Mouse (Mus musculus) stomach, embryonic 15.5 days (tissue): ENCODE results near the gene Zfp410. TPM values are rescaled to one million over a fixed set of nuclear protein-coding genes. Genes with fewer than 3 reads are reported as not detected.

Experiments
- ATAC-seq: fragments of 200-750 bp; cut with Nextera tagmentation; 2 replicates; pipeline ENCODE4 v1.8.0; 2017; ENCODE audit warnings: low read depth, moderate number of reproducible peaks, moderate TSS enrichment; ENCODE audit not compliant: insufficient read depth, low FRiP score
- H3K27ac ChIP-seq: fragments of 300-500 bp; sonication (generic); 2 replicates; pipeline ENCODE4 v1.5.1; 2015; ENCODE audit warnings: mild to moderate bottlenecking, inconsistent platforms
- H3K27me3 ChIP-seq: fragments of 300-500 bp; sonication (generic); replicated peaks from 2 replicates; pipeline ENCODE4 v1.6.1; 2015; ENCODE audit warnings: inconsistent platforms
- H3K36me3 ChIP-seq: fragments of 300-500 bp; sonication (generic); 2 replicates; pipeline ENCODE4 v1.6.1; 2015; ENCODE audit warnings: inconsistent platforms
- H3K4me1 ChIP-seq: fragments of 300-500 bp; sonication (generic); 2 replicates; pipeline ENCODE4 v1.6.1; 2015; ENCODE audit warnings: inconsistent platforms
- H3K4me2 ChIP-seq: fragments of 300-500 bp; sonication (generic); 2 replicates; pipeline ENCODE4 v1.6.1; 2015; ENCODE audit warnings: mild to moderate bottlenecking, inconsistent platforms
- H3K4me3 ChIP-seq: fragments of 300-500 bp; sonication (generic); replicated peaks from 2 replicates; pipeline ENCODE4 v1.5.1; 2015; ENCODE audit warnings: inconsistent platforms
- H3K9ac ChIP-seq: fragments of 300-500 bp; sonication (generic); 2 replicates; pipeline ENCODE4 v1.6.1; 2015; ENCODE audit warnings: inconsistent platforms
- H3K9me3 ChIP-seq: fragments of 300-500 bp; sonication (generic); 2 replicates; pipeline ENCODE4 v1.6.1; 2016; ENCODE audit warnings: inconsistent platforms
- WGBS: fragments of 180-500 bp; shearing (Covaris S2); methylation state at CpG from one replicate; pipeline ENCODE4 v1.1.7; 2015; 5-methylcytosine and 5-hydroxymethylcytosine counted together
- polyA plus RNA-seq: library from polyadenylated mRNA; unstranded; fragments of >200 nt; fragmentation: Nextera tagmentation; extraction: Ambion mirVana; gene quantifications from 2 replicates; pipeline ENCODE4 v1.2.1, GENCODE M21; 2015

The Zfp410 gene
- polyA plus RNA-seq, 1 experiment from 2014 or later = 63.8 TPM

GRCm38 (mm10) chr12:84392681-84393080 is 76.0 kb downstream of the Zfp410 start:
- Histone ChIP-seq H3K27ac (no peak overlapping the region), H3K4me1 (no peaks in the 10 kb centered on the region), H3K36me3 (no peaks in the 10 kb centered on the region), H3K4me3 (no peak overlapping the region), H3K27me3 (no peaks in the 10 kb centered on the region), H3K4me2 (no peak overlapping the region), H3K9ac (no peak overlapping the region), H3K9me3 (no peaks in the 10 kb centered on the region)
- ATAC-seq = no peak
- 95% methylated on average over 4 of the region's 4 CpGs for WGBS

Other genes starting within 250 kb of the Zfp410 start
- 0.14 TPM in 1 of 2 replicates, not detected in the other for gene Acot5, start 247.5 kb upstream of the Zfp410 start, polyA plus RNA-seq
- 1.6 and 1.7 TPM in 2 replicates for gene Acot6, start 216.2 kb upstream of the Zfp410 start, polyA plus RNA-seq
- gene Dnal1, start 202.5 kb upstream of the Zfp410 start, polyA plus RNA-seq = 3.9 and 5.3 TPM in 2 replicates
- gene Pnma1, start 168.4 kb upstream of the Zfp410 start, polyA plus RNA-seq = 0.76 and 0.94 TPM in 2 replicates
- gene Elmsan1, start 98.0 kb upstream of the Zfp410 start, polyA plus RNA-seq = 9.9 and 10.5 TPM in 2 replicates
- gene Ptgr2, start 31.6 kb upstream of the Zfp410 start, polyA plus RNA-seq = 28.3 and 32.6 TPM in 2 replicates
- gene Coq6, start 44.8 kb downstream of the Zfp410 start, polyA plus RNA-seq = 42.0 and 42.8 TPM in 2 replicates
- 2.6 and 3.0 TPM in 2 replicates for gene Fam161b, start 45.0 kb downstream of the Zfp410 start, polyA plus RNA-seq
- gene Entpd5, start 92.2 kb downstream of the Zfp410 start, polyA plus RNA-seq = 19.2 and 22.2 TPM in 2 replicates
- 1.4 and 1.5 TPM in 2 replicates for gene Bbof1, start 92.2 kb downstream of the Zfp410 start, polyA plus RNA-seq
- 26.2 and 26.7 TPM in 2 replicates for gene Rnf113a2, start 100.3 kb downstream of the Zfp410 start, polyA plus RNA-seq
- gene Aldh6a1, start 134.2 kb downstream of the Zfp410 start, polyA plus RNA-seq = 35.4 and 39.3 TPM in 2 replicates
- gene Lin52, start 134.6 kb downstream of the Zfp410 start, polyA plus RNA-seq = 15.5 and 16.1 TPM in 2 replicates